Mouse (Mus musculus) limb, embryonic 10.5 days (tissue): ENCODE measurements around the gene Psmc3ip. TPM values are rescaled to one million over a fixed set of nuclear protein-coding genes. Genes with fewer than 3 reads are reported as not detected.
"Not testable (repeated sequence)": the region's sequence is repeated elsewhere in the genome, so short reads cannot be mapped to it uniquely, and the experiment has no call there.

Experiments used
- DNase-seq: peaks from one replicate; pipeline ENCODE4 v3.0.0-alpha.2; 2017; ENCODE audit warnings: low spot score
- H3K27ac ChIP-seq: fragments of 300-500 bp; sonication (generic); 2 replicates; pipeline ENCODE4 v1.5.1; 2016; ENCODE audit warnings: mild to moderate bottlenecking
- H3K27me3 ChIP-seq: fragments of 300-500 bp; sonication (generic); 2 replicates; pipeline ENCODE4 v1.6.1; 2016; ENCODE audit warnings: low read depth, mild to moderate bottlenecking; ENCODE audit not compliant: poor library complexity, severe bottlenecking
- H3K36me3 ChIP-seq: fragments of 300-500 bp; sonication (generic); 2 replicates; pipeline ENCODE4 v1.6.1; 2016; ENCODE audit warnings: mild to moderate bottlenecking, moderate library complexity
- H3K4me1 ChIP-seq: fragments of 300-500 bp; sonication (generic); 2 replicates; pipeline ENCODE4 v1.6.1; 2016
- H3K4me3 ChIP-seq: fragments of 300-500 bp; sonication (generic); 2 replicates; pipeline ENCODE4 v1.5.1; 2016; ENCODE audit warnings: mild to moderate bottlenecking, moderate library complexity
- H3K9me3 ChIP-seq: fragments of 300-500 bp; sonication (generic); replicated peaks from 2 replicates; pipeline ENCODE4 v1.6.1; 2016; ENCODE audit warnings: mild to moderate bottlenecking
- WGBS: fragments of 180-500 bp; shearing (Covaris S2); methylation state at CpG from one replicate; pipeline ENCODE4 v1.1.7; 2016; 5-methylcytosine and 5-hydroxymethylcytosine counted together
- polyA plus RNA-seq: library from polyadenylated mRNA; unstranded; fragments of >200 nt; fragmentation: Nextera tagmentation; extraction: Ambion mirVana; gene quantifications from 2 replicates; pipeline ENCODE4 v1.2.1, GENCODE M21; 2016

The Psmc3ip gene
- polyA plus RNA-seq, 1 experiment from 2014 or later, result 74.0 TPM

DNA sequence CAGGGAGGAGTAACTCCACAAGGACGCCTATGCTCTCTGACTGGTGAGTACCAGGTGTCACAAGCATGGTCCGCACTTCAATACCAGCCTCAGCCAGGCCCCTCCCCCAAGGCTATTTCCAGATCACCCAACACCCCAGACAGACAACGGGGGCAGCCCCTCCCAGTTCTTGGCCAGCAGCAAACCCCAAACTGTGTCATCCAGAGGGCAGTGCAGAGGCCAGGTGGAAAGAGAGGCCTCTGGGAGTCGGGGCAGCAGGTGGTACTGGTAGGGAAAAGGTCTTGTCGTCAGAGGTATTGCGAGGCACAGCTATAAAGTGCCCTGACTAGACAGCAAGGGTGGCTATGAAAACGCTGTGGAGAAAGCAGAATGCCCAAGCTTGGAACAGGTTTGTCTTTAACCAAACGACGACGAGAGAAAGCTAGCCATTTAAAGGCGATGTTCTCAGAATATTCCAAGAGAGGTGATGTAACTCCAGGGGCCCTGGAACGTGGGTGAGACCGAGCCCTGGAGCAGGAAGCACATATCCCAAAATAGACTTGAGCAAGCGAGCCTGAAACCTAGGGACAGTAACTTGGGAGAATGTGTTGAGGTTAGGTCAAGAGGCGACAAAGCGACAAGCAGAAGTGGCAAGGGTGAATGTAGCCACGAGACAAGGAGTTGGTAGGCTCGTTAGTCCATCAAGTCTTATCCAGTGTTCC lies 35.0 kb upstream of the Psmc3ip start:
- no peak for DNase-seq
- Histone ChIP-seq H3K4me3 (no peak overlapping the region), H3K4me1 (peaks cover 7% of the 10 kb centered on the region; the same call in 1 of the 2 replicates), H3K9me3 (no peaks in the 10 kb centered on the region; the same call in 1 of the 2 replicates), H3K27me3 (0 out of 2 replicates have a peak, but pooled peaks cover 3% of the 10 kb centered on the region), H3K36me3 (peaks cover 23% of the 10 kb centered on the region), H3K27ac (no peak overlapping the region)
- WGBS, result 47% methylated on average over 18 of the region's 18 CpGs

- DNase-seq, result no peak
- H3K36me3 ChIP-seq, result peaks cover 33% of the 10 kb centered on the region
- H3K27ac ChIP-seq, result no peak overlapping the region
- peaks cover 7% of the 10 kb centered on the region; the same call in 1 of the 2 replicates for H3K4me1 ChIP-seq
- H3K9me3 ChIP-seq, result no peaks in the 10 kb centered on the region; the same call in 1 of the 2 replicates
- 0 out of 2 replicates have a peak, but pooled peaks cover 3% of the 10 kb centered on the region for H3K27me3 ChIP-seq
- no peak overlapping the region for H3K4me3 ChIP-seq
- 86% methylated on average over 11 of the region's 11 CpGs for WGBS
These were observed 33.9 kb upstream of the Psmc3ip start for GRCm38 (mm10) chr11:101128996-101129577.

GRCm38 (mm10) chr11:101127075-101127474 lies 31.8 kb upstream of the Psmc3ip start:
- Histone ChIP-seq H3K9me3 (no peaks in the 10 kb centered on the region; the same call in 1 of the 2 replicates), H3K4me1 (peaks cover 7% of the 10 kb centered on the region; the same call in 1 of the 2 replicates), H3K36me3 (peaks cover 54% of the 10 kb centered on the region), H3K27ac (no peak overlapping the region), H3K4me3 (no peak overlapping the region), H3K27me3 (0 out of 2 replicates have a peak, but pooled peaks cover 3% of the 10 kb centered on the region)
- no peak for DNase-seq
- WGBS, result 94% methylated on average over 1 of the region's 1 CpGs

GRCm38 (mm10) chr11:101125008-101125407 lies 29.8 kb upstream of the Psmc3ip start:
- peaks cover 62% of the 10 kb centered on the region for H3K36me3 ChIP-seq

DNA sequence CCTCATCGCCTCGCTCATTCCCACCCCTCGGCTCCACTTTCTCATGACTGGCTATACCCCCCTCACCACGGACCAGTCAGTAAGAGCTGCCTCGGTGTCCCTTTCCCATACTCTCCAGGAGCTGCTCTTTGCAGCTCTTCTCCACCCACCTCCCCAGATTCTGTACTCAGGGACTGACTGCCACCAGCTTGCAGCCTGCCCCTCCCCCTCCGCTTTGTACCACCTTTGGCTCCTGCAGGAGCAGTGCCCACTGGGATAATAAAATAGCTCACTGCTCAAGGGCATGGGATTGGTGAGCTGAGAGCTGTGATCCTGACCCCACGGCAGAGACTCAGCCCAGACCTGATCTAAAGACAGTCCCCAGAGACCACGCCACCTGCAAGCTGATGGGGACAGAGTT lies 29.3 kb upstream of the Psmc3ip start:
- H3K9me3 ChIP-seq, H3K27ac ChIP-seq, DNase-seq, H3K27me3 ChIP-seq, H3K4me3 ChIP-seq: not testable (repeated sequence)
- Histone ChIP-seq H3K36me3 (peaks cover 62% of the 10 kb centered on the region), H3K4me1 (peaks cover 15% of the 10 kb centered on the region)
- WGBS, result 97% methylated on average over 8 of the region's 8 CpGs

More at GRCm38 (mm10) chr11:101125008-101125407, 29.8 kb upstream of the Psmc3ip start:
- not testable (repeated sequence) for H3K27me3 ChIP-seq, H3K9me3 ChIP-seq, H3K4me3 ChIP-seq, H3K27ac ChIP-seq, DNase-seq
- peaks cover 14% of the 10 kb centered on the region for H3K4me1 ChIP-seq
- WGBS, result 94% methylated on average over 9 of the region's 9 CpGs

GRCm38 (mm10) chr11:101120545-101121188 lies 25.4 kb upstream of the Psmc3ip start:
- Histone ChIP-seq H3K4me3 (peak overlapping the region; percentile 96), H3K4me1 (peaks cover 31% of the 10 kb centered on the region), H3K27me3 (no peaks in the 10 kb centered on the region), H3K9me3 (no peaks in the 10 kb centered on the region), H3K36me3 (peaks cover 60% of the 10 kb centered on the region), H3K27ac (peak overlapping the region; percentile 89)
- DNase-seq, result no peak
- WGBS, result 26% methylated on average over 19 of the region's 19 CpGs

DNA sequence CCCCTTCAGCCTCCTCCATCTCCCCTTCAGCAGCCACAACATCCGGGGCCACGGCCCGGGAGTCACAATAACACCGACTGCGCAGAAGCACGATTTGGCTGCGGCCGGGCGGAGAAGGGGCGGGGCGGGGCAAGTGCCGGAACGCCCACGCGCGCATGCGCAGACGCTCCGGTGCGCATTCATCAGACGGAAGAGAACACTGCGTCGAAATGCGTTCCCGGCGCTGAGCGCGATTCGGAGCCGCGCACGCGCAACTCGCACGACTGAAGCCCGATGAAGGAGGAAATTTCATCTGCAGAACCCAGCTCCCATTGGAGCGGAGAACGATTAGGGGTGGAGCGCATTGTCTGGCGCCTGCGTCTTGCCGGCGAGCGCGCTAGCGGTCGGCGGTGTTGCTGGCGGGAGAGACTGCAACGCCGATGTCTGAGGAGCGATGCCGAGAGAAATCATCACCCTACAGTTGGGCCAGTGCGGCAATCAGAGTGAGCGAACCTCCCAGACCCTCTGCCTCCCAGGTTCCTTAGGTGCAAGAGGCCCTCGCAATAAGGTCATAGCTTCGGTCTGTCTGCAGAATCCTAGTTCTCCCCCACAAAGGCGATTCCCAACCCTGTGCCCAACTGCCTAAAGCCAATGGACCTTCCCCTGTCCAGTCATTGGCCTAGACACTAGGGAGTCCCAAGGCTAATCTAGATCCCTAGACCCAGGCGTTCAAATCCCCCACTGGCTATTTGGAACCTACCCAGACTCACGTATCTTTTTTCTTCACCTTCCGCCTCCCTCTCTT lies 24.7 kb upstream of the Psmc3ip start, which contains the start of the genes Retreg3 and Tubg1:
Gene Retreg3 (minus strand): TSS at position 133 of the 784 bp plus-strand sequence.
Gene Tubg1 (plus strand): TSS at position 178 of the 784 bp plus-strand sequence.
- under 1% methylated on average over 61 of the region's 61 CpGs for WGBS
- H3K9me3 ChIP-seq, result no peaks in the 10 kb centered on the region
- peaks cover 31% of the 10 kb centered on the region for H3K4me1 ChIP-seq
- DNase-seq, result peak; percentile 100
- H3K27ac ChIP-seq, result peak within 1 kb of the TSS; percentile 89
- no peaks in the 10 kb centered on the region for H3K27me3 ChIP-seq
- peak within 1 kb of the TSS; percentile 96 for H3K4me3 ChIP-seq
- peaks cover 59% of the 10 kb centered on the region for H3K36me3 ChIP-seq

- Histone ChIP-seq H3K4me1 (peaks cover 31% of the 10 kb centered on the region), H3K9me3 (no peaks in the 10 kb centered on the region), H3K36me3 (peaks cover 58% of the 10 kb centered on the region), H3K27ac (peak overlapping the region; percentile 89), H3K4me3 (peak overlapping the region; percentile 96), H3K27me3 (no peaks in the 10 kb centered on the region)
- WGBS, result under 1% methylated on average over 39 of the region's 39 CpGs
- DNase-seq, result no peak
These were observed 24.0 kb upstream of the Psmc3ip start for GRCm38 (mm10) chr11:101119131-101119760.

GRCm38 (mm10) chr11:101118105-101118504 lies 22.9 kb upstream of the Psmc3ip start:
- Histone ChIP-seq H3K9me3 (no peaks in the 10 kb centered on the region), H3K27ac (no peak overlapping the region), H3K36me3 (peaks cover 59% of the 10 kb centered on the region), H3K4me1 (peaks cover 31% of the 10 kb centered on the region), H3K4me3 (peak overlapping the region; percentile 96), H3K27me3 (no peaks in the 10 kb centered on the region)
- WGBS, result 57% methylated on average over 4 of the region's 4 CpGs
- no peak for DNase-seq

GRCm38 (mm10) chr11:101115564-101115963 lies 20.3 kb upstream of the Psmc3ip start:
- no peak overlapping the region for H3K27ac ChIP-seq
- 85% methylated on average over 2 of the region's 2 CpGs for WGBS
- no peak for DNase-seq
- no peak overlapping the region for H3K4me3 ChIP-seq
- H3K27me3 ChIP-seq, result no peaks in the 10 kb centered on the region
- peaks cover 48% of the 10 kb centered on the region for H3K36me3 ChIP-seq
- peaks cover 21% of the 10 kb centered on the region for H3K4me1 ChIP-seq
- no peaks in the 10 kb centered on the region for H3K9me3 ChIP-seq

GRCm38 (mm10) chr11:101112186-101112585 lies 16.9 kb upstream of the Psmc3ip start:
- Histone ChIP-seq H3K36me3 (peaks cover 53% of the 10 kb centered on the region), H3K27me3 (no peaks in the 10 kb centered on the region), H3K4me1 (0 out of 2 replicates have a peak, but pooled peaks cover 2% of the 10 kb centered on the region), H3K4me3 (no peak overlapping the region), H3K9me3 (no peaks in the 10 kb centered on the region), H3K27ac (no peak overlapping the region)
- DNase-seq, result no peak
- WGBS, result 93% methylated on average over 3 of the region's 3 CpGs

- Histone ChIP-seq H3K4me1 (0 out of 2 replicates have a peak, but pooled peaks cover 2% of the 10 kb centered on the region), H3K9me3 (no peaks in the 10 kb centered on the region)
- 94% methylated on average over 4 of the region's 4 CpGs for WGBS
These were observed 15.9 kb upstream of the Psmc3ip start for GRCm38 (mm10) chr11:101111178-101111577.

More at GRCm38 (mm10) chr11:101111178-101111577, 15.9 kb upstream of the Psmc3ip start:
- Histone ChIP-seq H3K27me3 (no peaks in the 10 kb centered on the region), H3K4me3 (no peak overlapping the region), H3K36me3 (peaks cover 45% of the 10 kb centered on the region), H3K27ac (no peak overlapping the region)
- no peak for DNase-seq
